Mouse (Mus musculus): ENCODE results near the gene Tmem135.

DNA sequence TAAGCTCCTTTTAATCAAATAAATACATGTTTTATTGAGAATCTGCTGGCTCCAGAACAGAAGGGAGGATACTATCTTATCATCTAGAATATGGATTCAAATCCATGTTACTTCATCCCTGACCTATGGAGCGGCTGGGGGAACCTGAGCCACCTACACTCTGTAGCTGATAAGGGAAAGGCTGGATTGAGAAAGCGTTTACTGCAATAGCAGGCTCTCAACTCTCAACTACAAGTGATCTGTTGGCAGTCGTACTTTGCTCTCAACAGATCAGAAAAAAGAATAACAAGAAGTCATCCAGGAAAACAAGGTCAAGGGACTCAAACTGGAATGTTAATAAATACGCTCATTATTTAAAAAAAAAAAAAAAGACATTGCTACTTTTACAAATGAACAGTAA lies 77.3 kb downstream of the Tmem135 start:
- no peak for TF ChIP-seq CTCF (IDR thresholded peaks at IDR 0.05; ENCODE audit: low read depth, low read length)
- TF ChIP-seq TAL1 (conservative IDR thresholded peaks at IDR 0.05; ENCODE audit: low read depth, low read length), result no peak
- no peak for TF ChIP-seq GATA1 (IDR thresholded peaks at IDR 0.05; ENCODE audit: borderline replicate concordance, low read length)
- no peak for TF ChIP-seq POLR2AphosphoS5 (IDR thresholded peaks at IDR 0.05; ENCODE audit: insufficient replicate concordance, low read depth, low read length)

Measured in G1E (cell line).